Mouse (Mus musculus) intestine, embryonic 16.5 days (tissue): ENCODE results near the gene Csnk1e. TPM values are rescaled to one million over a fixed set of nuclear protein-coding genes. Genes with fewer than 3 reads are reported as not detected.

Experiments
- ATAC-seq: fragments of 200-750 bp; cut with Nextera tagmentation; 2 replicates; pipeline ENCODE4 v1.8.0; 2017; ENCODE audit warnings: moderate TSS enrichment, moderate library complexity
- H3K27ac ChIP-seq: fragments of 300-500 bp; sonication (generic); 2 replicates; pipeline ENCODE4 v1.5.1; 2014; ENCODE audit warnings: mild to moderate bottlenecking, low read length
- H3K27me3 ChIP-seq: fragments of 300-500 bp; sonication (generic); replicated peaks from 2 replicates; pipeline ENCODE4 v1.6.1; 2014; ENCODE audit warnings: low read length, control low read depth, mixed read lengths; ENCODE audit not compliant: control insufficient read depth, insufficient read depth
- H3K36me3 ChIP-seq: fragments of 300-500 bp; sonication (generic); 2 replicates; pipeline ENCODE4 v1.6.1; 2014; ENCODE audit warnings: low read length, control low read depth; ENCODE audit not compliant: control insufficient read depth, insufficient read depth
- H3K4me1 ChIP-seq: fragments of 300-500 bp; sonication (generic); 2 replicates; pipeline ENCODE4 v1.6.1; 2014; ENCODE audit warnings: low read length, control low read depth, mixed read lengths; ENCODE audit not compliant: control insufficient read depth, insufficient read depth
- H3K4me2 ChIP-seq: fragments of 300-500 bp; sonication (generic); 2 replicates; pipeline ENCODE4 v1.6.1; 2014; ENCODE audit warnings: low read depth, low read length, control low read depth
- H3K4me3 ChIP-seq: fragments of 300-500 bp; sonication (generic); 2 replicates; pipeline ENCODE4 v1.5.1; 2014; ENCODE audit warnings: mild to moderate bottlenecking, low read length
- H3K9ac ChIP-seq: fragments of 300-500 bp; sonication (generic); 2 replicates; pipeline ENCODE4 v1.6.1; 2014; ENCODE audit warnings: low read depth, low read length
- H3K9me3 ChIP-seq: fragments of 300-500 bp; sonication (generic); 2 replicates; pipeline ENCODE4 v1.6.1; 2016; ENCODE audit warnings: low read length, control low read depth; ENCODE audit not compliant: control insufficient read depth
- WGBS: fragments of 180-500 bp; shearing (Covaris S2); extraction: QIAGEN DNeasy Blood & Tissue Kit; methylation state at CpG from one replicate; pipeline ENCODE4 v1.1.7; 2014; 5-methylcytosine and 5-hydroxymethylcytosine counted together
- polyA plus RNA-seq: library from polyadenylated mRNA; unstranded; fragments of >200 nt; fragmentation: Nextera tagmentation; extraction: Ambion mirVana; gene quantifications from 2 replicates; pipeline ENCODE4 v1.2.1, GENCODE M21; 2015

Gene Csnk1e
- polyA plus RNA-seq, 1 experiment from 2014 or later, result 30.8 TPM

DNA sequence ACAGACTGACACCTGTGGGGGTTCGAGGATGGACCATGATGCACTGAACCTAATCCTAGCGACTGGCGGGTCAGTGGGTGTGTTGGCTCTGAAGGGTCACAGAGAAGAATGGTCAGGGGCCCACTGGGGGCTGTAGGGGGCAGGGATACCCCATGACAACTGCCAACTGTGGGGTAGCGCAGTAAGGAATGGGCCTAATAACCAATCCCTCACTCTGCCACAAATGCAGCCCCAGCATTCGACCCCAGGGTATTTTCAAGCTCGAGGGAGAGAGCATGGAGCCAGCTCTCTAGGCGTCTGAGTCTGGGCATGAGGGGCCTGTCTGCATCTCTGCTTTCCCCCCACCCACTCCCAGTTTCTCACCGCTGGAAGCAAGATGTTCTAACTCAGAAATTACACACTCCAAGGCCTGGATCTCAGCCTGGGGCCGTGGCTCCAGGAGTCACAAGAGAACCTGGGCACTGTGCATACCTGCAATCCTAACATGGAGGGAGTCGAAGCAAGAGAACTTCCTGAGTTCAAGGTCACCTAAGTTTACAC lies 24.8 kb downstream of the Csnk1e start:
- Histone ChIP-seq H3K4me3 (no peak overlapping the region), H3K9ac (no peak overlapping the region), H3K27me3 (no peaks in the 10 kb centered on the region), H3K27ac (no peak overlapping the region), H3K36me3 (peaks cover 12% of the 10 kb centered on the region), H3K4me2 (no peak overlapping the region), H3K9me3 (no peaks in the 10 kb centered on the region), H3K4me1 (peaks cover 17% of the 10 kb centered on the region)
- 75% methylated on average over 10 of the region's 10 CpGs for WGBS
- ATAC-seq, result no peak

DNA sequence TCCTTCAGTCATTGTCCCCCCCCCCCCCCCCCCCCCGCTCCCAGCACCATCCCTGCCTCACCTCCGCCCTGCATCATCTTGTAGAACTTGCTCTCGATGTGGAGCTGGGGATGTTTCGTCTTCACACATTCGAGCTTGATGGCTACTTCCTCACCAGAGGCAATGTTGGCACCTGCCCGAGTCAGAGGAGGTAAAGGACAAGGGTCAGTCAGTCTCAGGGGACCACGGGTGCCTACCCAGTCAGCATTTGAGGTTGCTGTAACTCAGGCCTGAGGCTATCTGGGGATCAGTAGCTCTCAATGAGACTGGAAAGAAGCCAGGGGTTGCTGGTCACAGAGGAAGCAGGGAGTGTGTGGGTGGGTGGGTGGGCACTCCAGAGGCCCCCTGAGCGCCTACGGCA lies 25.4 kb downstream of the Csnk1e start:
- Histone ChIP-seq H3K36me3 (peaks cover 16% of the 10 kb centered on the region), H3K4me3 (no peak overlapping the region)

DNA sequence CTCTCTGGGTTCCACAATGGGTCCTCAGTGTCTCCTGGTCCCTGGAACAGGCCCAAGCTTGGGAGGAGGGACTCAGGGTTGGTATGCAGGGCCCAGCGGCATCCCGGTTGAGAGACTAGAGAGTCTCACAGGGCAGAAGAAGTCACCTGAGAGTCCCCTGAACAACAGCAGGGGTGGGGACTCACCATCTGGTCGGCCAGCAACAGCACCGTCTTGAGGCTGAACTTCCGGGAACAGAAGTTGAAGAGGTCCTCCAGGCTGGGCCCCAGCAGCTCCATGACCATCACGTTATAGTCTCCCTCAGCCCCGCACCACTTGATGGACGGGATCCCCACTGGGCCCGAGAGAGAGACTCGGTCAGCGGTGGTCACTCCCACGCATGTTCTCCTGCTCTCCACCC lies 25.8 kb downstream of the Csnk1e start:
- no peak overlapping the region for H3K4me3 ChIP-seq
- 83% methylated on average over 12 of the region's 12 CpGs for WGBS
- peaks cover 18% of the 10 kb centered on the region for H3K36me3 ChIP-seq
- ATAC-seq, result no peak
- no peak overlapping the region for H3K9ac ChIP-seq
- H3K9me3 ChIP-seq, result no peaks in the 10 kb centered on the region
- H3K27me3 ChIP-seq, result no peaks in the 10 kb centered on the region
- H3K4me1 ChIP-seq, result peaks cover 13% of the 10 kb centered on the region
- H3K27ac ChIP-seq, result no peak overlapping the region
- H3K4me2 ChIP-seq, result no peak overlapping the region

More for the DNA sequence above, 25.4 kb downstream of the Csnk1e start:
- Histone ChIP-seq H3K4me2 (no peak overlapping the region), H3K27ac (no peak overlapping the region), H3K9me3 (no peaks in the 10 kb centered on the region), H3K9ac (no peak overlapping the region), H3K4me1 (peaks cover 13% of the 10 kb centered on the region), H3K27me3 (no peaks in the 10 kb centered on the region)
- no peak for ATAC-seq
- WGBS, result 88% methylated on average over 8 of the region's 9 CpGs

DNA sequence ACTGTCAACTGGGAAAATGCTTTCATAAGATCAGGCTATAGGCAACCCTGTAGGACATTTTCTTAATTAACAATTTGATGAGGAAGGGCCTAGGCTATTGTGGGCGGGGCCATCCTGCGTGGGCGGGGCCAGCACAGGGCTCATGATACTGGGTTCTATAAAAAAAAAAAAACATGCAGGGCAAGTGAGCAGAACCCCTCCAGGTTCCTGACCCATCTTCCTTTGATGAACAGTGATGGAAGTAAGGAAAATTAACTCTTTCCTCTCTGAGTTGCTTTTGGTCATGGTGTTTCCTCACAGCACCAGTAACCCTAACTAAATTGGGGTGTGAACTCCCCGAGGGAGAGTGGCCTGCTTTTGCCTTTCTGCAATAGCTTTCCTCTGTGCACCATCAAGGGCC lies 26.8 kb downstream of the Csnk1e start:
- Histone ChIP-seq H3K9ac (no peak overlapping the region), H3K27me3 (no peaks in the 10 kb centered on the region), H3K4me3 (no peak overlapping the region), H3K4me1 (peaks cover 13% of the 10 kb centered on the region), H3K4me2 (no peak overlapping the region), H3K27ac (no peak overlapping the region), H3K36me3 (peaks cover 18% of the 10 kb centered on the region), H3K9me3 (no peaks in the 10 kb centered on the region)
- WGBS, result 75% methylated on average over 4 of the region's 4 CpGs
- ATAC-seq, result no peak

DNA sequence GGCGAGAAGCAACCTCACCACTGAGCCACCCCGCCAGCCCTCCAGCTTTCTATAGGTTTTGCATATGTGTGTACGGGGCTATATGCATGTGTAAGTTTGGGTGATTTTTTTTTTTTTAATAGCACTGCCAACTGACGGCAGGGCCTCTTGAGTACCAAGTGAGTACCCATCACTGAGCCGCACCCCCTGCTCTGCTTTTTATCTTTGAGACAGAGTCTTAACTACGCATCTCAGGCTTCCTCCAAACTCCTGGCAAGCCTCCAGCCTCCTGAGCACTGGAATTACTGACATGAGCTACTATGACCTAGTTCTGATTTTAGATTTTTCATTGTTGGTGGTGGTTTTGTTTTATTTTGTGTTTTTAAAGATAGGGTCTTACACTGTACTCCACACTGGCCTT lies 27.9 kb downstream of the Csnk1e start:
- Histone ChIP-seq H3K27ac (no peak overlapping the region), H3K36me3 (peaks cover 18% of the 10 kb centered on the region), H3K4me1 (0 out of 2 replicates have a peak, but pooled peaks cover 4% of the 10 kb centered on the region), H3K4me3 (no peak overlapping the region), H3K9me3 (no peaks in the 10 kb centered on the region), H3K9ac (no peak overlapping the region), H3K27me3 (no peaks in the 10 kb centered on the region), H3K4me2 (no peak overlapping the region)
- 72% methylated on average over 6 of the region's 6 CpGs for WGBS
- no peak for ATAC-seq

DNA sequence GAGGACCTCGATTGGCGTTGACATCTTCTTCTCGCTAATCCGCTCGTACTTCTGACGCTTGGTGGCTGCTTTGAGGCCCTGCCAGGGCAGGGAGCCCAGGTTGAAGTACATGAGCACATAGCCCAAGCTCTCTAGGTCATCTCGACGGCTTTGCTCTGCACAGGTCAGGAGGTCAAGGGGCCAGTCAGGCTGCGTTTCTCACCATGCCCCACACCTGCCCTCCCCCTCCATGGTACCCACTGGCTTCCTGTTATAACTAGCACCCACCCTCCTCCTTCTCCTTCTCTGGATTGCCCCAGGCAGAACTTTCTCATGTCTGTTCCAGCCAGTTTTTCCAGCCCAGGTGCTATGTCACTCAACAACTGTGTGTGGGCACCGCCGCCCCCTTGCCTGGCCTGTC lies 29.9 kb downstream of the Csnk1e start:
- H3K4me3 ChIP-seq, result no peak overlapping the region
- H3K9ac ChIP-seq, result no peak overlapping the region
- H3K4me2 ChIP-seq, result no peak overlapping the region
- 80% methylated on average over 11 of the region's 11 CpGs for WGBS
- H3K9me3 ChIP-seq, result no peaks in the 10 kb centered on the region
- peaks cover 29% of the 10 kb centered on the region for H3K36me3 ChIP-seq
- ATAC-seq, result no peak
- H3K27me3 ChIP-seq, result no peaks in the 10 kb centered on the region
- no peaks in the 10 kb centered on the region for H3K4me1 ChIP-seq
- H3K27ac ChIP-seq, result no peak overlapping the region

DNA sequence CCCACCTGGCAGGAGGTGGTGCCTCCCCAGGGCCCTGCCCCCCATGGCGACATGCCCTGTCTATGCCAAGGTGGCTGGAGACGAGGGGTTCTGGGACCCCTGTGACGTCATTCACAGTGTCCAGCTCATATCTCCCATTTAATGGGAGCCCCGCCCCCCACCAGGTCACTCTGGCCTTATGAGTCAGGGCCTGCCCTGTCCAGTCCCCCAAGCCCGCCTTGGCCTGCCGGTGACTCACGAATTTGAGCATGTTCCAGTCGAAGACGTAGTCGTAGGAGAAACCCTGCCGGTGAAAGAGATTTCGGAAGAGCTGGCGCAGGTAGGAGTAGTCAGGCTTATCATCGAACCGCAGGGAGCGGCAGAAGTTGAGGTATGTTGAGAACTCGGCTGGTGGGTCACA lies 30.8 kb downstream of the Csnk1e start:
- Histone ChIP-seq H3K4me1 (no peaks in the 10 kb centered on the region), H3K4me3 (no peak overlapping the region), H3K36me3 (peaks cover 29% of the 10 kb centered on the region), H3K9me3 (no peaks in the 10 kb centered on the region), H3K27me3 (no peaks in the 10 kb centered on the region), H3K4me2 (no peak overlapping the region), H3K27ac (no peak overlapping the region), H3K9ac (no peak overlapping the region)
- no peak for ATAC-seq
- 89% methylated on average over 17 of the region's 17 CpGs for WGBS

DNA sequence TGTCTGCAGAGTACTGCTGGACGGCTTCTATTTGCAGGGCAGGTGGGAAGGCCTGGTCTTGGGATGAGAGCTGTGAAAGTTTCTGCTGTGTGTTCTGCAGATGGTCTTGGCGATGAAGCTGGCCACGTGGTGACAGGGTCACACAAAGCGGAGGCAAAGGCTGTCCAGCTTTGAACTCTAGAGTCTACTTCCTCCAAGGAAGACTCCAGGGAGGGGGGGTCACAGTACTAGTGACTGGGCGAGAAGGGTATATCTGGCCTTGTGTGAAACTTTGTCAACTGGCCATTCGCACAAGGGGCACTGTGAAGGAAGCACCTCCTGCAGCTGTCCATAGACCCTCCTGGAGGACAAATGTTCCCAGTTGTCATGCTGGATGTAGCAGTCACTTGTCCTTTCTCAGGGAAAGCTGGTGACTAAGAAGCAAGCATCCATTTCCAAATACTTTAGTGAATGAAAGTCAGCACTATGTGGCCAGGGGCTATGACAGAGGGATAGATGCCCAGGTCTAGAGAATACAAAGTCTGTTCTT lies 32.6 kb downstream of the Csnk1e start:
- Histone ChIP-seq H3K4me1 (no peaks in the 10 kb centered on the region), H3K27ac (no peak overlapping the region), H3K4me2 (no peak overlapping the region), H3K36me3 (peaks cover 25% of the 10 kb centered on the region), H3K27me3 (no peaks in the 10 kb centered on the region), H3K4me3 (no peak overlapping the region), H3K9ac (no peak overlapping the region), H3K9me3 (no peaks in the 10 kb centered on the region)
- 68% methylated on average over 6 of the region's 6 CpGs for WGBS
- ATAC-seq, result no peak

DNA sequence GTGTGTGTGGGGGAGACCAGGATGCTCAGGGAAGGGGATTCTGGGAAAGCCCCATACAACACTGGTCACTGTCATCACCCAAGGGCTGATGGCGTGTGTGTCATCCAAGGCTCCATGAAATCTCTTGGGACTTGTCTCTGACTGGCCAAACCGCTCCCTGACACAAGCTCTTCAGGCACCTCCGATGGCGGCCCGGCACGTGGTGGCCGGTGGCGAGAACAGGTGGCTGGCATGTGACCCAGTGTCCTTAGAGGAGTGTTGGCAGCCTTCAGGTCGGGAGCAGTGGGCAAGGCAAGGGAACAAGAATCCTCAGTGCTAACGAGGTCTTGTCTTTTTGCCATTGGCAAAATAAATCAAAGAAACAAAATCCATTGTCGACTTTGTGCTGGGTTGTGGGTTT lies 36.7 kb downstream of the Csnk1e start:
- H3K4me2 ChIP-seq, result no peak overlapping the region
- H3K9me3 ChIP-seq, result no peaks in the 10 kb centered on the region
- H3K27me3 ChIP-seq, result no peaks in the 10 kb centered on the region
- no peak overlapping the region for H3K27ac ChIP-seq
- H3K9ac ChIP-seq, result no peak overlapping the region
- 92% methylated on average over 11 of the region's 11 CpGs for WGBS
- no peak for ATAC-seq
- H3K4me1 ChIP-seq, result no peaks in the 10 kb centered on the region
- H3K36me3 ChIP-seq, result peaks cover 11% of the 10 kb centered on the region; the same call in 1 of the 2 replicates
- no peak overlapping the region for H3K4me3 ChIP-seq

DNA sequence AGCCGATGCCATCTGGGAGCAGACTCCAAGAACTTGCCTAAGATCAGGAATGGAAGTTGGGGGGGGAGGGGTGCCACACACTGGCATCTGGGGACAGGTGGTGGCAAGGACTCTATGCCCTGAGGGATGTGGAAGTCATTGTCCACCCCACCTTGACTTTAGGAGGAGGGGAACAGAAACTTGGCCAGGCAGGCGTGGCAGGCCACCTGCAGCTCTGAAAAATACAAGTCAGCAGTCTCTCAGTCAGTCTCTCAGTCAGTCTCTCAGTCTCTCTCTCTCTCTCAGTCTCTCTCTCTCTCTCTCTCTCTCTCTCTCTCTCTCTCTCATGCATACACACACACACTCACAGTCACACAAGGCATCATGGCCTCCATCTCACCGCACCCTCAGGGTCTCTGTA lies 37.1 kb downstream of the Csnk1e start:
- Histone ChIP-seq H3K36me3 (peaks cover 11% of the 10 kb centered on the region; the same call in 1 of the 2 replicates), H3K9me3 (no peaks in the 10 kb centered on the region), H3K27ac (no peak overlapping the region), H3K9ac (no peak overlapping the region), H3K4me1 (no peaks in the 10 kb centered on the region), H3K27me3 (no peaks in the 10 kb centered on the region), H3K4me3 (no peak overlapping the region), H3K4me2 (no peak overlapping the region)
- WGBS, result 90% methylated on average over 3 of the region's 3 CpGs
- ATAC-seq, result no peak
